Mouse (Mus musculus): Measurements from ENCODE around the gene Wdr63.

GRCm38 (mm10) chr3:146117258-146117996 is 9.5 kb upstream of the Wdr63 start, which contains the start of gene Mcoln3:
- TF ChIP-seq POLR2A (IDR thresholded peaks at IDR 0.05; ENCODE audit: borderline replicate concordance, extremely low read depth, low read depth, low read length) (no peak), CTCF (IDR thresholded peaks at IDR 0.05; ENCODE audit: insufficient read depth, low read length) (no peak)
